Mouse (Mus musculus) cerebellum, adult 2 months (tissue): ENCODE measurements around the gene Nav3. TPM values are rescaled to one million over a fixed set of nuclear protein-coding genes. Genes with fewer than 3 reads are reported as not detected.

ENCODE experiments used
- DNase-seq, 2 experiments: peaks; one replicate each; pipeline ENCODE4 v3.0.0; 2021
- H3K27ac ChIP-seq: fragments of 200-500 bp; 2 replicates; pipeline ENCODE4 v1.5.1; 2012; ENCODE audit warnings: low read length, control low read depth, inconsistent platforms; ENCODE audit not compliant: insufficient read depth
- H3K27me3 ChIP-seq: fragments of 200-500 bp; 2 replicates; pipeline ENCODE4 v1.6.1; 2012; ENCODE audit warnings: inconsistent platforms, mild to moderate bottlenecking, low read length, moderate library complexity; ENCODE audit not compliant: control insufficient read depth, insufficient read depth
- H3K4me1 ChIP-seq: fragments of 200-500 bp; 2 replicates; pipeline ENCODE4 v1.6.1; 2011; ENCODE audit warnings: low read length; ENCODE audit not compliant: control insufficient read depth, insufficient read depth
- H3K4me3 ChIP-seq: fragments of 200-500 bp; replicated peaks from 2 replicates; pipeline ENCODE3; 2011; ENCODE audit warnings: mild to moderate bottlenecking, low read depth, low read length, control low read depth; ENCODE audit not compliant: insufficient read depth
- CTCF ChIP-seq: fragments of 200-500 bp; IDR thresholded peaks from 2 replicates; pipeline ENCODE4 v1.5.1; 2011; ENCODE audit warnings: low read depth, mild to moderate bottlenecking, control low read depth, low read length, moderate library complexity, borderline replicate concordance; ENCODE audit not compliant: insufficient read depth
- POLR2A ChIP-seq: fragments of 200-500 bp; IDR thresholded peaks from 2 replicates; pipeline ENCODE4 v1.6.1; 2011; ENCODE audit warnings: low read length, control low read depth, borderline replicate concordance; ENCODE audit not compliant: insufficient read depth
- WGBS: fragments of 180-500 bp; shearing (Covaris S2); methylation state at CpG from one replicate; pipeline ENCODE4 v1.1.7; 2018; 5-methylcytosine and 5-hydroxymethylcytosine counted together
- polyA plus RNA-seq: library from polyadenylated mRNA; depleted of rRNA; stranded (reverse); fragments of >200 nt; gene quantifications from 2 replicates; pipeline ENCODE4 v1.2.3, GENCODE M21; 2012

The Nav3 gene
- polyA plus RNA-seq, 1 experiment, result 10.6 TPM

- Histone ChIP-seq H3K4me3 (no peak overlapping the region), H3K4me1 (no peaks in the 10 kb centered on the region), H3K27ac (no peak overlapping the region), H3K27me3 (no peaks in the 10 kb centered on the region)
- TF ChIP-seq POLR2A (no peak), CTCF (no peak)
- DNase-seq, result peak; percentile 18 to 23
- WGBS, result 39% methylated on average over 6 of the region's 6 CpGs
Observed at GRCm38 (mm10) chr10:110233307-110233930, 222.6 kb downstream of the Nav3 start.

DNA sequence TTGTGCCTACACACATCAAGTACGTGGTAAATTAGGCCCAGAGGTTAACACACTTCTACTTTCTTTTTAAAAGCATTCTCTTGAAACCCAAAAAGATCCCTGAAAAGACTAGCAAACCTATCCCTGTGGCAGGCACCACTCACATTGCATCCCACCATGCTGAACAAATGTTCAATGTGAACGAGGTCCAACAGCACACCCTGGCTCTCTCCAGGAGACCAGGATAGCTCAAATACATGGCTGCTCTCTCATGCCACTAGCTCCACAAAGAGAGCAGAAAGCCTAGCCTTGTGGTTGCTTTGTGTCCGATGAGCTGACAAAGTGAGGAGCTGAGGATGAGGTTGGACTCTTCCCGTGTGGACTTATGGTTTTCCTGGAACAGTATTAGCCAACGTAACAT lies 249.6 kb downstream of the Nav3 start:
- Histone ChIP-seq H3K27me3 (no peaks in the 10 kb centered on the region), H3K4me3 (no peak overlapping the region), H3K4me1 (peaks cover 7% of the 10 kb centered on the region), H3K27ac (no peak overlapping the region)
- DNase-seq, result peak; percentile 33 to 63
- WGBS, result 47% methylated on average over 5 of the region's 5 CpGs
- TF ChIP-seq CTCF, result no peak; the same call in 1 of the 2 replicates
- no peak for TF ChIP-seq POLR2A

- no peak overlapping the region for H3K27ac ChIP-seq
- peaks cover 7% of the 10 kb centered on the region for H3K4me1 ChIP-seq
- TF ChIP-seq CTCF (no peak), POLR2A (no peak)
- H3K4me3 ChIP-seq, result no peak overlapping the region
- DNase-seq, result peak; percentile 43 to 68
- WGBS, result 96% methylated on average over 5 of the region's 5 CpGs
- H3K27me3 ChIP-seq, result no peaks in the 10 kb centered on the region
Observed at GRCm38 (mm10) chr10:110204121-110204697, 251.8 kb downstream of the Nav3 start.

- H3K4me1 ChIP-seq, result peaks cover 9% of the 10 kb centered on the region
- no peaks in the 10 kb centered on the region for H3K27me3 ChIP-seq
- peak overlapping the region; percentile 40 for H3K27ac ChIP-seq
- no peak for TF ChIP-seq CTCF
- no peak for TF ChIP-seq POLR2A
- H3K4me3 ChIP-seq, result no peak overlapping the region
- WGBS, result 24% methylated on average over 4 of the region's 4 CpGs
- DNase-seq, result peak; percentile 48 to 56
Observed at GRCm38 (mm10) chr10:110192881-110193280, 263.1 kb downstream of the Nav3 start.

GRCm38 (mm10) chr10:110192026-110192805 lies 263.8 kb downstream of the Nav3 start:
- peaks cover 9% of the 10 kb centered on the region for H3K4me1 ChIP-seq
- H3K4me3 ChIP-seq, result no peak overlapping the region
- WGBS, result 4% methylated on average over 7 of the region's 7 CpGs
- TF ChIP-seq POLR2A (no peak), CTCF (no peak)
- no peaks in the 10 kb centered on the region for H3K27me3 ChIP-seq
- peak; percentile 78 to 91 for DNase-seq
- peak overlapping the region; percentile 40; the same call in 1 of the 2 replicates for H3K27ac ChIP-seq

DNA sequence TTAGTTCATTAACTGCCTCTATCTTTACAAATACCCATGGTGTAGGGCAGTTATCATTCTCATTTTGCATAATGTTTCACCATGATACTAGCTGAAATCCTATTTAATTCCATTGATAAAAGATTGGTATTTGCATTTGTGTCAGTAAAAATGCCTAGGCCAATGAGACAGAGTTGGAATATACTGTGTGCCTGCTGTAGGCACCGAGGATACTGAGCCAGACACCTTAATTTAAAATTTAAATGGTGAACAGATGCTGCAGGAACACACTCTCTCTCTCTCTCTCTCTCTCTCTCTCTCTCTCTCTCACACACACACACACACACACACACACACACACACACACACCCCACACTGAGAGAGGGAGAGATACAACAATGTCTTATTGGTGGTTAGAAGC lies 269.8 kb downstream of the Nav3 start:
- 34% methylated on average over 1 of the region's 1 CpGs for WGBS
- TF ChIP-seq POLR2A (no peak), CTCF (no peak)
- Histone ChIP-seq H3K4me3 (no peak overlapping the region), H3K27me3 (no peaks in the 10 kb centered on the region), H3K27ac (no peak overlapping the region), H3K4me1 (no peaks in the 10 kb centered on the region; the same call in 1 of the 2 replicates)
- no peak for DNase-seq

DNA sequence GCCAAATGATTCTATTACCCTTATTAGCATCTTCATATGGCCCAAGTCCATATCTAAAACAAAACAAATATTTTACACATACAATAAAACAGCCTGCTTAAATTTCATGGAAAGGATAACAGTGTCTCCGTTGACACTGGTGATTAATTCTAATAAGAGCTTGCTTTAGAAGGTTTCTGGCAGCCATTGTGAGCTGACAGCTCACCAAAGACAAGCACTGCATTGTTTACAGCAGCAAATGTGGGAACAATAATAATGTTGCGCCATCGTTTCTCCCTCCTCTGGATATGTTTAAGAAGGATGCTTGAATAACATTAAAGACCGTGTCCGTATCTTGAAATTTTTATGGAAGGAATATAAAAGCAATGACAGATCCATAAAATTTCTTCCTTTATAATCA lies 280.1 kb downstream of the Nav3 start:
- no peak for TF ChIP-seq POLR2A
- TF ChIP-seq CTCF, result no peak
- no peak for DNase-seq
- Histone ChIP-seq H3K27ac (no peak overlapping the region), H3K4me1 (no peaks in the 10 kb centered on the region; the same call in 1 of the 2 replicates), H3K4me3 (no peak overlapping the region), H3K27me3 (no peaks in the 10 kb centered on the region)
- 76% methylated on average over 5 of the region's 5 CpGs for WGBS
